Mouse (Mus musculus) G1E (cell line): ENCODE data around the gene 4921539E11Rik.

ENCODE experiments used
- CTCF ChIP-seq: IDR thresholded peaks from 2 replicates; pipeline ENCODE4 v1.5.1; 2012; ENCODE audit warnings: low read depth, low read length, inconsistent platforms, mixed read lengths
- GATA1 ChIP-seq: IDR thresholded peaks from 2 replicates; pipeline ENCODE4 v1.6.1; 2012; ENCODE audit warnings: borderline replicate concordance, low read length, inconsistent platforms, mixed read lengths
- GATA2 ChIP-seq: IDR thresholded peaks from 2 replicates; pipeline ENCODE4 v1.6.1; 2012; ENCODE audit warnings: low read depth, low read length, inconsistent platforms, borderline replicate concordance
- TAL1 ChIP-seq: conservative IDR thresholded peaks from 2 replicates; pipeline ENCODE4 v1.6.1; 2012; ENCODE audit warnings: low read depth, low read length, inconsistent platforms, mixed read lengths

DNA sequence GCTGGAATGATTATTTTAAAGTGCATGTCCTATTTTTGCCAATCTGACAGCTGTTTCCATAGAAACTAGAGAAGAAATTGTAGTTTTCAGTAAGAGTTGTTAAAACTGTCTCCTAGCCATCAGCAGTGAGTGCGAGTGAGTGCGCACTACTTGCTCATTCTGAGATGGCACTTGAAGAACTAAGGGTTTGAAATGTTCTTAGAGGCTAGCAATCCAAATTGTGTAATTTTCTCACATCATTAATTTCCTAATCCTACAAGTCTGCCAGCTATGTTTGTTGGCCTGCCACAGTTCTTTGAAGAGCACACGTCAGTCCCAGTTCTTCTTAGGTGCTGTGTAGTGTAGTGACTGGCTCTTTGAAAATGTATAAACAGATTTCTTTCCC is 23.9 kb upstream of the 4921539E11Rik start:
- TF ChIP-seq GATA1 (no peak), CTCF (no peak), GATA2 (no peak), TAL1 (no peak)
